9 mouse cellular contexts compared by ENCODE assay signal in the genomic region with DNA sequence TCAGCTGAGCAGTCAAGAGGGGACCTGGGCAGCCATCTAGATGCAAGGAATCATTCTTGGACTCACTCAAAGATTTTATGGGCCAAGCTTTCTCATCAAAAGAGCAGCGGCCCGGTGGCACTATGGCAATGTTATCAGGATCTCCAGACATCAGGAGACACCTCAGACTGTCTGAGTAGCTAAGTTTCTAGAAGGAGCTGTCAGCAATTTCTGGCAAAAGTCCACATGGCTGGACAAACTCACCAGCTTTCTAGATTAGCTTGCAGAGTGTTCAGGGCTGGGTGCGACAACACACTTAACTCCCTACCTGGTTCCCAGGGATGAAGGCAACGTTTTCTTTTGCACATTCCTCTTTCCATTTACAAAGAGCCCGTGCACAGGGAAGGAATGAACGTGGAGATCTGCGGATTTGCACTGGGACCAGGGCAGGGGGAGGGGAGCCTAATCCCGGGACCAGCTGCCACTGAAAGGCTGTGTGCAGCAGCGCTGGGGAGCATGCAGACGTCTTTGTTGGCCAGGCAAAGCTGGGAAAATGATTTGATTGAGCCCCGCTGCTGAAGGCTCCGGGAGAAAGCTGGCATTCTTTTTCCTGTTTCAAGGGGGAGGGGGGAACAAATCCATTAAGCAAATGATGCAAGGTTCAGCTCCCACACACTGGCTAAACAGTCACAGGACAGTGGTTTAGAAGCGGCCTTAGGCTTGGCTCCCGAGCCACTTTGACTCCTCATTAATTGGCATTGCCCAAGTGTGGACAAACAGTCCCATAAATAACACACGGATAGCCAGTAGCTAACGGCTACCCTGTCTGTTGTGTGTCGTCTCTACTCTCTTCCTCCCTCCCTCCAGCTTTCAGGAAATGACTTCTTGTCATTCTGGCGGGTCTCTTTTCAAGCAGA.
DNase-seq lines count a peak whose midpoint lies in the region; ATAC-seq and TF ChIP-seq lines count a peak whose summit lies in the region.
"Had no signal": no experiment of that assay in that cellular context is flagged by ENCODE, and none has a peak within 500 bp of the region (broad histone marks: within the 10 kb centered on the region; RNA-seq: fewer than 3 reads in every experiment).

No protein-coding gene starts in this region.

- no peak overlapping the region for H3K4me3 ChIP-seq in lung, embryonic 14.5 days (ENCODE audit: low read depth, low read length)
- no peak overlapping the region for H3K4me3 ChIP-seq in forebrain, embryonic 14.5 days (ENCODE audit: low read depth, low read length)
- H3K4me3 ChIP-seq in intestine, embryonic 16.5 days (ENCODE audit: low read length), result no peak overlapping the region
- H3K4me3 ChIP-seq: megakaryocyte, embryonic 14.5 days had no signal

- H3K27me3 ChIP-seq in lung, embryonic 14.5 days (ENCODE audit: insufficient read depth, low read length), result no peaks in the 10 kb centered on the region
- no peaks in the 10 kb centered on the region for H3K27me3 ChIP-seq in forebrain, embryonic 14.5 days (replicated peaks; ENCODE audit: control insufficient read depth, insufficient read depth, low read length)
- H3K27me3 ChIP-seq in intestine, embryonic 16.5 days (replicated peaks; ENCODE audit: control insufficient read depth, insufficient read depth, low read length), result no peaks in the 10 kb centered on the region
- H3K27me3 ChIP-seq: megakaryocyte, embryonic 14.5 days had no signal

- H3K4me1 ChIP-seq in lung, embryonic 14.5 days (ENCODE audit: insufficient read depth), result peaks cover 16% of the 10 kb centered on the region
- peaks cover 9% of the 10 kb centered on the region for H3K4me1 ChIP-seq in forebrain, embryonic 14.5 days (ENCODE audit: control insufficient read depth, insufficient read depth, low read length)
- peaks cover 9% of the 10 kb centered on the region; the same call in 1 of the 2 replicates for H3K4me1 ChIP-seq in intestine, embryonic 16.5 days (ENCODE audit: control insufficient read depth, insufficient read depth, low read length)
- H3K4me1 ChIP-seq: megakaryocyte, embryonic 14.5 days had no signal

- ATAC-seq in lung, embryonic 14.5 days (ENCODE audit: insufficient read depth), result peak; percentile 88
- peak; percentile 97 for ATAC-seq in forebrain, embryonic 14.5 days
- peak; percentile 72; the same call in 1 of the 2 replicates for ATAC-seq in intestine, embryonic 16.5 days

- WGBS in lung, embryonic 14.5 days, result 12% methylated on average over 18 of the region's 18 CpGs
- WGBS in forebrain, embryonic 14.5 days, result 7% methylated on average over 18 of the region's 18 CpGs
- 21% methylated on average over 18 of the region's 18 CpGs for WGBS in intestine, embryonic 16.5 days

- peak; percentile 78 for DNase-seq in lung, embryonic 14.5 days
- no peak for DNase-seq in lung, adult 18-20 months
- peak; percentile 93 for DNase-seq in forebrain, embryonic 14.5 days (ENCODE audit: low spot score)
- DNase-seq in lung, postnatal 14 days, result peak; percentile 9
- peak; percentile 33 for DNase-seq in right cerebral cortex, postnatal 25 days
- no peak for DNase-seq in ovary, postnatal 14 days (ENCODE audit: low spot score)
- no peak for DNase-seq in thymus, postnatal 0 days (ENCODE audit: low spot score)

- no peaks in the 10 kb centered on the region for H3K36me3 ChIP-seq in lung, embryonic 14.5 days (ENCODE audit: insufficient read depth)
- no peaks in the 10 kb centered on the region for H3K36me3 ChIP-seq in forebrain, embryonic 14.5 days (ENCODE audit: control insufficient read depth, insufficient read depth, low read length)
- H3K36me3 ChIP-seq in intestine, embryonic 16.5 days (ENCODE audit: control insufficient read depth, insufficient read depth, low read length), result no peaks in the 10 kb centered on the region

- peaks cover 3% of the 10 kb centered on the region; the same call in 1 of the 2 replicates for H3K9me3 ChIP-seq in lung, embryonic 14.5 days (ENCODE audit: low read depth, low read length)
- peaks cover 6% of the 10 kb centered on the region; the same call in 1 of the 2 replicates for H3K9me3 ChIP-seq in forebrain, embryonic 14.5 days (replicated peaks; ENCODE audit: control insufficient read depth, low read length)
- no peaks in the 10 kb centered on the region for H3K9me3 ChIP-seq in intestine, embryonic 16.5 days (ENCODE audit: control insufficient read depth, low read length)

- peak overlapping the region; percentile 26; the same call in 1 of the 2 replicates for H3K9ac ChIP-seq in lung, embryonic 14.5 days
- H3K9ac ChIP-seq in forebrain, embryonic 14.5 days (ENCODE audit: low read length), result peak overlapping the region; percentile 46; the same call in 1 of the 2 replicates
- H3K9ac ChIP-seq in intestine, embryonic 16.5 days (ENCODE audit: low read depth, low read length), result no peak overlapping the region

- H3K27ac ChIP-seq in lung, embryonic 14.5 days (ENCODE audit: low read depth), result peak overlapping the region; percentile 71
- H3K27ac ChIP-seq in forebrain, embryonic 14.5 days (ENCODE audit: low read depth, low read length), result peak overlapping the region; percentile 61
- 0 out of 2 replicates have a peak overlapping the region, but pooled peaks have one; percentile 25 for H3K27ac ChIP-seq in intestine, embryonic 16.5 days (ENCODE audit: low read length)

- H3K4me2 ChIP-seq in lung, embryonic 14.5 days, result peak overlapping the region; percentile 51
- H3K4me2 ChIP-seq in forebrain, embryonic 14.5 days (ENCODE audit: low read length), result peak overlapping the region; percentile 33
- 0 out of 2 replicates have a peak overlapping the region, but pooled peaks have one; percentile 14 for H3K4me2 ChIP-seq in intestine, embryonic 16.5 days (ENCODE audit: low read depth, low read length)

- TF ChIP-seq CTCF in lung, embryonic 14.5 days (IDR thresholded peaks at IDR 0.05; ENCODE audit: low read depth), result no peak

Comparison
In these comparisons a context has a peak if more than half of its experiments do, and no peak if none do; other contexts are left out.
1. DNase-seq: peak in lung, embryonic 14.5 days (single experiment), forebrain, embryonic 14.5 days (single experiment), lung, postnatal 14 days (single experiment) and right cerebral cortex, postnatal 25 days (single experiment); none in lung, adult 18-20 months (0 of 2), ovary, postnatal 14 days (single experiment) and thymus, postnatal 0 days (single experiment).
2. Peak in every context shown above with its lines, with median percentiles within 50 percentile points of each other: ATAC-seq, H3K27ac ChIP-seq and H3K4me2 ChIP-seq.